Mouse (Mus musculus): ENCODE results near the gene Entpd1.
"Not testable (repeated sequence)": the region's sequence is repeated elsewhere in the genome, so short reads cannot be mapped to it uniquely, and the experiment has no call there.

The Entpd1 gene

DNA sequence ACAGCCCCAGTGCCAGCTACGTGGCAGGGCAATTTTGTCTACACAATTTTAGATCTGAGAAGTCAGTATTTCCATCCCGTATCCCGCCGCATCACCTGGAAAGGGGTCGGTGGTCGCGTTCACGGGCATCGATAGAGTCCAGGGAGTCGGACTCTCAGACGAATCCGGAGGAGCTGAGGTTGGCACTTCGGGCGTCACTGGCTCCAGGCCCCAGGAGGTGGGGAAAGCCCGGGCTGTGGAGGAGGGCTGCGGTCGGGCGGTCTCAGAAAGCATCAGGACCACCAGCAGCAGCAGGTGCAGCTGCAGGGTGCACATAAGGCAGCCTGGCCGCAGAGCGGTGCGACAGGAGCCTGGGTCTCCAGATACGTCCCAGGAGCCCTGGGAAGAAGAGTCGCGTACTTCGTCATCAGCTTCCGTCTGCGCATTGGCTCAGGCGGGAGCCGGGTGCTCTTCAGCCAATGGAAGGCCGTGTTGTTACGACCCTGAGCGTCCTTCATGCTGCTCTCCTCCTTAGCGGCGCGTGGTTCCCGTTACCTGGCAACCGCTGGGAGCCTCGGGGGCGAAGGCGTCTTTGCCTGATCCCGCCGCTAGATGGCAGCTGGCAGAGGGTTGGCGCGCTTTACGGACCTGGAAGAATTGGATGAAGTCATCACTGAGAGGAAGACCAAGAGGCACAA is at the start of gene Entpd1, which contains the start of gene Tctn3:
Entpd1 (plus strand) TSS at position 537 of the 677 bp plus-strand sequence.
Tctn3 (minus strand) TSS at position 404 of the 677 bp plus-strand sequence.
- DNase-seq = peak; percentile 97

DNA sequence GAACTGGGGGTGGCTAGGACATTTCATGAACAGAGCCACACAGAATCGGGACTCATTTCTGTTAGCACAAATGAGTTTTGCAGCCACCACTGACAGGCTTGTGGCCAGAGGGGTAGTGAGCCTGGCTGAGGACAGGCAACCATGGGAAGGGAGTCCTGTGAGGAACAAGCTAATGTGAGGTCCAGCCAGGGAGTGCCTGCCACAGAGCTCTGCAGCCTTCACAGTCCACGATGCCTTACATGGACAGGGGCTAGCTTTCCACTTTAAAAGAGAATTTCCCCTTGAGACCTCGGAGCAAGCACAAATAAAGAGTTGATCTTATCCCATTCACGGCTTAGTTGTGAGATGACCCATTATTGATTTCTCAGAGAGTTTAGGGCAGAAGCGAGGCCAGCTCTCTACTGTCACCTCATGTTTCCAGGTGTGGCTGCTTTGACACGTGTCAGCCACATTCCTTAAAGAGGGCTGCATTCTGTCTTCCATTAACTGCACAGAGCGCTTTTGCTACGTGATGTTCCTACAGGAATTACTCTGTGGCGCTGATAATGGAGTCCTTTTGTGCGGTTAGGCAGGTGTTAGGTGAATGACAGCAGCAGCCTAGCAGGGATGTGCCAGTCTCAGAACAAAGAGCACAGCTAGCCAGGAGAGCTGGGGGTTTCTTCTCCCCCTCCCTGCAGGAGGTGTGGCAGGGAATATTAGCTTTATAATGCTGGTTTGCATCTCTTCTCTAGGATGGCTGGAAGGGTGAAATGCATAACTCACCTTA is 48.1 kb upstream of the Entpd1 start:
- DNase-seq = no peak

DNA sequence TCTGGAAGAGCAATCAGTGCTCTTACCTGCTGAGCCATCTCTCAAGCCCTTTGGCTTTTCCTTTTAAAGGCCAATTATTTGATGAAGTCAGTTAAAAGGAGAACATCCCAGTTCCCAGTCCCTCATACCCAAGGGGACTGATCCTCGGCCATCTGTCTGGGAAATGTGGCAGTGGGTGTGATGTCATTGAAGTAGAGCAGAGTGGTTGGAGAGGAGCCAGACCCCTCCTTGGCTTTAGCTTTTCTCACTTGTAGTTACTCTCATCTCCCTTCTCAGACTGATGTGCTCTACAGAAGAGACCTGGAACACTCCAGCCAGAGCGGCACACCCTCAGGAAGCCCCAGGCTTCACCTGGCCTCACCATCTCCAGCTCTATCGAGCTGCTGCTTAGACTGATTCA is 44.5 kb upstream of the Entpd1 start:
- DNase-seq = no peak

DNA sequence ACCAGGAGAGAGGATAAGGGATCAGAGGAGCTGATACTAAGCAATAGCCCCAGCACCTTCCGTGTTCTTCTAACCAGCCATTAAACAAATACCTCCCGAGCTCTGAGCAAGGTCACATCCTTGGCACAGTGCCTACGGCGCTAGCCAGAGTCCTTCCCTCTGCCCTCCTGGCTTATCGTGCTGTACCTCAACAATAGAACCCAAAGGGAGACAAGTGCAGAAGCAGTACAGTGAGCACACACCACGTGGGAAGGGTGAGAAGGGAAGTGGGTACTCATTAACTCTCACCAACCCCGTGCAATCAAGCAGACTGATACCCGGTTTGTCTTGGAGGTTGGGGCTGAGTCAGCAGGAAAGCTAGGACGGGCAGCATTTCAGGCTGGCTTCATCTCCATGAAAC is 41.4 kb upstream of the Entpd1 start:
- peak; percentile 73 for DNase-seq

DNA sequence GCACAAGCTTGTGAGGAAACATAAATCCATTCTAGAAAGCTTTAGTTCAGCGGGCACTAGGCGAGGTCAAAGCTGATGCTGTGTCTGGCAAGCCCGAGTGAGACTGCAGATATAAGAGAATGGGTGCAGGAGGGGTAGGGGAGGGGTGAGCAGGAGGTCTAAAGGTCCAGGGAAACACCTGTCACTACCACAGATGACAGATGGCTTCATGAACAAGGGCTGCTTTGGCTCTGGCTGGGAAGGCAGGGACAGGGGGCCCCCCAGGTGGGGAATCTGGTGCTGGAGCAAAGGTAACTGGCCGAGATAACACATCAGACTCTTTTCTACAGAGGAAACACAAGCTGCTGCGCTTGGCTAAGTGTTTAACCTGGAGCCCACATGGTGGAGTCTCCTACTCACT is 36.7 kb upstream of the Entpd1 start:
- DNase-seq = no peak

DNA sequence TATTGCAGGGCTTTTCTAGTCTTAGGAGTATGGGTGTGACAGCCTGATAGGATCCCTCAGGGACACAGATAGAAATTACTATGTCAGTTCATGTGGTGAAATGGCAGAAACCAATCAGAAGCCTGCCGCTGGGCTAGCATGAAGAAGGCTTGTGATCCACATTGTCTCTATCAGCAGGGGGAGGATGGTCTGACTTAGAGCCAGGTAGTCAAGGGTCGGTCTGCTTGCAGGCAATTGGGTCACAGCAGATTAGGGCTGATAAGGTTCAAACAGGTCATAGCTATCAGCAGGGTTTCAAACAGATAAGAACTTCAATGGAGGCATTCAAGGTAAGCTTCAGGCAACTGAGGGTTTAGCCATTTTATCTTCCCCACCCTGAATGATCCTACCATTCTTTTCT is 31.3 kb upstream of the Entpd1 start:
- no peak for DNase-seq

DNA sequence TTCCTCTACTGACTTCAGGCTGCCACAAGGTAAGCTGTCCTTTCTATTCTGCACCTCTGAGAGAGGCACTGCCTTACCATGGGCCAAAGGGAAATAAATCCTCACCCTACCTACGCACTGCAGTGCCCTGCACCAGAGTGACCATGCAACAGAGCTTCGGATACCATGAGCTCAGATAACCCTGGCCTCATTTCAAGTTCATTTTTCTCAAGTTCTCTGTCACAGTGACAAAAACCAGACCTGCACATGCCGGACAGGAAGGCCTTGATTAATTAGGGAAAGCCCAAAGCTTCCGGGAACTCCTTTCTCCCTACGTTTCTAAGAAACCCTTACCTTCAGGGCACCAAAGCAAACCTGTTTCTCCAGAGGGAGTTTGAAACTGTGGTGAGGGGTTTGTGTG is 30.5 kb upstream of the Entpd1 start:
- no peak for DNase-seq

DNA sequence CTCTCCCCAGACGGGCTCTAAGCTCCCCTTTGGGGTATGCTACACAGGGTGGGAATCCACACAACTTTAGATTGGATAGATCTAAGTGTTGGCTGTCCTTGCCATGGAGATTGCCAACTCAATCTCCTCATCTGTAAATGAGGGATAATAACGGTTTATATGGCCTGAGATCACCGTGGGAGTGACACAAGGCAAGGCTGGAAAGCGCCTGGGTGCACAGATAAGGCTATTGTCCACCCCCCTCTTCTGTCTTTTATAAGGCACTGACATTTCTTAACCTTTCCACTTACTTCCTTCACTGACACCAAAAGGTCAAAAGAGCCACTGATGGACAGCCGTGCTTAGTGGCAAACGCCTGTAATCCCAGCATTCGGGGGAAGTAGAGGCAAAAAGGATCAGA is 25.3 kb upstream of the Entpd1 start:
- DNase-seq = no peak

DNA sequence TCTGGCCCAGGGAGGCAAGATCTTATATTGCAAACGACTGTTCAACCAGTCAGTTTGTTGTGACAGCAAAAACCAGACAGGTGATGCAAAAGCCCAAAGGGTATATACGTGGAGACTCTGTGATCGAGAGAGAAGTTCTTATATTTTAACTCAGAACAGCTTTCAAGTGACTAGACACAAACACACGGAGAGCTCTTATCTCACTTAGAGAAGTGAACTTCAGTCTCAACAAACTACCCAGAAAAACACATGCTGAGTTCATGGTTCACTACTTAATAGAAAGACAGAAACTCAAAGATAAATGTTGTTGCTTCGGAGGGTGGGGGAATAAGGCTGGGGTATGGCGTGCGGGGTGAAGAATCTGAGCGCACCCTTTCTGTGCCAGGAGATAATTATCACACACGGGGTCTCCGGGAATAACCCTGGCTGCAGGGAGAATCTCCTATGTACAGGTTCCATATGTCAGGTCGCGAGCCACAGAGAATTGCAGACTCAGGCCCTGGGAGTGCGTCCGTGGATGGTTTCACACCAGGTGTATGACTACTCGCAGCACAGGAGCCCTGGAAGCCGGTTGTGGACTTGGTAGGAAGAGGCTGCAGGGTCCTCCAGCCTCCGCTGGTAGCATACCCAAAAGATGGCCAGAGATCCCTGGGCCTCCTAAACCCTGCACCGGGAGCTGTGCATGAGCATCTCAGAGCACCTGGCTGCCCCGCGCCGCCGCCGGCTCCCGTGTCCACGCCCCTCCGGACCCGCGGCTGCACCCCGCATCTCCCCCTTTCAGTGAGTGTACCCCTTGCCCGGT is 24.5 kb upstream of the Entpd1 start:
- DNase-seq = no peak

DNA sequence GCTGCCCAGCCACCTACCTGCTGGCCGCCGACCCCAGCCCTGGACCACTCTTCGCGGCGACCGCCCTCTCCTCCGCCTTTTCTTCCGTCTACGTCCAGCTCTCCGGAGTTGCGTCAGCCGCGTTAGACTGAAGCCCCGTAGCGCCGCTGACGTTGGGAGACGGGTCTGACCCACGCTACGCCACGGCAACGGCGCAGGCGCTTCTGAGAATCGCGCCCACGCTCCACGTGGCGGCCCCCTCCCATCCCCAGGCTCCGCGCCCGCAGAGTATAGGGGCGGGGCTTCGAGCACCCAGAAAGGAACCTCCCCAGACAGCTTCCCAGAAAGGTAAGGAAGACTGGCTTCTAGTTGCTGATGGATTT is 23.9 kb upstream of the Entpd1 start, which contains the start of gene Aldh18a1:
Aldh18a1 (minus strand) TSS at position 171 of the 362 bp plus-strand sequence.
- peak; percentile 93 for DNase-seq

DNA sequence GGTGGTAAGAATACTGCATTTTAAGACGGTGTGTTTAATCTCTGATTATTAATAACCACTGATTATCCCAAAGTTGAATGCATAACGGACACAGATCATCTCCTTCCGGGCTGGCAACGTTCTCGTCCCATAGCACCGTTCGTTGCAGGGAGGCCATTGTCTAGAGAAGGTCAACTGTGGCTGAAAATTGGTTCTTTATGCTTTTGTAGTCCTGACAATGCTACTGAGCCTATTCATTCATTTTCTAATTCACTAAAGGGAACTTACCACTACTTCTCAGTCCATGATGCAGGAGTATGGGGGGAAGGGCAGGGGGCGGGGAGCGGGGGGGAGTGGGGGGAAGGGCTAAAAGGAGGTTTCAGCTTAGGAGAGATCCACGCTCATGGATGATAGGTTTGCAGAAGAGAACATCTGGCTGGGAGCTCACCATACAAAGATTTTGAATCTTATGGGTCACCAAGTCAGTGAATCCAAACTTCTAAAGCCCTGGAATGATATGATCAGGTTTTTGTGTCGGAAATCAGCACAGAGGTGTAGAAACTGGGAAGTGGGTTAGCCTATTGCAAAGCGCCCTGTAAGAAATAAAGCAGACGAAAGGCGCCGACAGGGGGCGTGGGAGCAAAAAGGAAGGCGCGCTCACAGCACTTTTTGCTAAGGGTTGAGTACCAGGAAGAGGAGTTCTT is 23.2 kb upstream of the Entpd1 start:
- DNase-seq = peak; percentile 89

DNA sequence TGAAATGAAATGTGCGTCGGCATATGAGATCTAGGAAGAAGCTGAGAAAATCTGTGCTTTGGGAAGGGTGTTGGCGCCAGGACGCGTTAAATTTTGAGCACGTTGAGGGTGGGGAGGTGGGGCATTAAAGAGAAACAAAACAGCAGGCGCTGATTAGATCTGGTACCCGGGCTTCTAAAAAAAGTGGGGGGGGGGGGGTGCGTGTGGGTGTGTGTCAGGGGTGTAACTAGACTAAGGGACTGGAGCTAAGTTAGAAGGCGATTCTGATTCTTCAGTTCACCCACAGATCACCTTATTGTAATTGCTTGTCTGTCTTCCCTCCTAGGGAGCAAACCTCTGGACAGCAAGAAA is 22.7 kb upstream of the Entpd1 start:
- DNase-seq = no peak

DNA sequence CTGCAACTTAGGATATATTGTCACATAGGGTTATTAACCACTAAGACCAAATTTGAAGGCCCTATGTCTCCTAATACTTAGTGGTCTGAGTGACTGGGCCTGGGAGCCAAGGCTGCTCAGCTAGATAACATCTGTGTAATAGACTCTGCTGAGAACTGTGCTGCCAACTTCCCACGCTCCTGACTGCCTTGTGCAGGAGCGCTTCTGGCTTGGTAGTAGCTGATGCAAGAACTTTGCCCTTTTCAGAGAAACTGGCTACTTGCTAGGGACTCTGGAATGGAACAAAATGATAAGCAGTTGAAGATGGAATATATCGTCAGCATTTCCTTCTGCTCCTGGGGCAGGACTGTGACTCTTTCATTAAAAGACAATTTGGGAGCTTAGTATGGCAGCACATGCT is 16.9 kb upstream of the Entpd1 start:
- no peak for DNase-seq

DNA sequence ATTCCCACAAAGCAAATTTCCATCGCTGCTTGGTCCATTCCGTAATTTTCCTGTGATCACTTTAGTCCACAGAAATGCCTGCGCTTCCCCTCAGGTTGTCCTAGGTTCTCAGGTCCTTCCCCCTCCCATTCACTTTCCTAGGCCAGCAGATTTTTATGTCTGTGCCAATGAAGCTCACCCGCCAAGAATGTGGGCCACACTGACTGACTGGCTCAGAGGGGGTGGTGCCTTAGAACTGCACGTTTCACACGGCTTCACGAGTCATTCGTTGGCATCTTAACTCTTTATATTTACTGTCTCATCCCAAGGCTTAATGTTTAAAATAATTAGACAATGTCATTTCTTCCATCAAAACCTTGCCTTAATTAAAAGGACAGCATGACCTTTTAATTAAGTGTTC is 16.3 kb upstream of the Entpd1 start:
- DNase-seq = no peak

DNA sequence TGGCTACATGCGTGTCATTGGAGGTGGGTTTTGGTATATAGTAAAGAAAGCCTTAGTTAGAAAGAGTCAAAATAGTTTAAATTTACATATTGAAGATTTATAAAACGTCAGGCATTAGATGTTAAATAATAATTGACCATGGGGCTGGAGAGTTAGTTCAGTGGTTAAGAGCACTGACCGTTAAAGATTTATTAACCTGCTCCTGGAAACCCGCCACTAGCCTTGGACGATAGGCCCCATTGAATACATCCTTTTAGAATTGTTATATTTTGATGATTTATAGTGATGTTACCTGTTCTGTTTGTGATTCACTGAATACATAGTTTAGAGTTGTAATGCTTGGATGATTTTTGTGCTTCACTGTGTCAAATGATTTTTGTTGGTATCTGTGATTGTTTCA is 11.3 kb upstream of the Entpd1 start:
- DNase-seq = peak; percentile 18

DNA sequence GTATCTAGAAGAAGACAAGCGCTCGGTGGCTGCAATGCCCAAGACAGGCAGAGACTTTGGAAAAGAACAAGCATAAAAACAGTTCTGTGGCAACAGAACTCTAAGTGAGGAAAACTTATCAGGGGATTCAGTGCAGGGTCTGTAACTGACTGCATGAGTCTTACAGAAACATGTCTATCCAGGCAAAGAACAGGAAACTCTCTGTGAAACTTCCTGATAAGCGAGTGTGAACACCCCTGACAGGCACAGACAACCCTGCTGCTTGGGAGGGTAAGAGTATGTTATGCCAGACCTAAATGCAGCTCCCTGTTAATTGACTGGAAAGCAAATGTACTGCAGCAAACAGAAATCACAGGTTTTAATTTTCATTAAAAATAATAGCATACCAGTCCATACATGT is 10.3 kb upstream of the Entpd1 start:
- no peak for DNase-seq

DNA sequence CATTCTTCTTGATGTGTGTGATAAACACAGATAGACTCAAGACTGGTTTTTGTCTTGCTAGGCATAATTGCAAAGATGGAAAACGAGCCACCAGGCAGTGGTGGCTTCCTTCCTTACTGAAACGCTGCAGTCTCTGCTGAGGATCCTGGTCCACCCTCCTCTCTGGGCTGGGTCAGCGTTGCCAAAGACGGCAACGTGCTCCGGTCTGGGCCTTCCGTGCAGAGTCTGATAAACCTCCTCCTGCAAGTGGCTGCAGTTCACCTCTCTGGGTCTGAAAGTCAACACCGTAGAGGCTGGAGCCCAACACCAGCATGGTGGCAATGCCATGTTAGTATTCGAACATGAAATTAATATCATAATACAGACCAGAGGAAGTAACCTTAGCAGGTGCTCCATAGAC is 7.0 kb upstream of the Entpd1 start:
- no peak for DNase-seq

DNA sequence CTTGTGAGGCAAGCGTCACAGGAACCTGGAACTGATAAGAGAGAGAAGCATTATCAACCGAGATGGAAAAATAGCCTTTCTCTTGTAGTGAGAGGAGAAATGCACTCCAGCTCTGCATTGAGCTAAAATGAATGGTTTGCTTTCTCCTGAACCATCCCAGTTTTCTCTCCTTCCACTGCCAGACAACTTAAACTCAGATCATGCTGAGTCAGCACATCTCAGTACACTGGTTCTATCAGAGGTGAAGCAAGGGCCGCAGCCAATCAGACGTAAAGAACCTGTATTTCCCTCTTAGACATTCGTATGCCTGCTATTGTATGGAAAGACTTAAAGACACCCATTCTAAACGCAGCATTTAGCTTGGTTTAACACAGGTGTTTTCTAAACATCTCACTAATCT is 4.5 kb upstream of the Entpd1 start:
- no peak for DNase-seq

DNA sequence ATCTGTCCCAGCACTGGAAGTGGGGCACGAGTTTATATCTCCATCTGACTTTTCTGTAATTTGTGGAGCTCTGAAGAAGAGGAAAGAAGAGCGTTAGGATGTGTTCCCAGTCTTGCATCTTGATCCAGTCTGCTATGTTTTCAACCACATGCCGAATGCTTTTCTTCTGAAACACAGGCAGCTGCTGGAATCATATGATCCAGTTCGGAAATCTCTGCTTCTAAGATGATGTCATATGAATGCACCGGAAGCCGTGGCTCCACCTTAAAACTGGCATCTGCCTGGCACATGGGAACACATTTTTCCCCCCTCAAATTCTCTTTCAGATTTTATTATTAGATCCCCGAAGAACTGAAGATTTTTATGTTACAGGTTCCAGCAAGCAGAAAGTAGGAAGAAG is 2.6 kb downstream of the Entpd1 start:
- no peak for DNase-seq

DNA sequence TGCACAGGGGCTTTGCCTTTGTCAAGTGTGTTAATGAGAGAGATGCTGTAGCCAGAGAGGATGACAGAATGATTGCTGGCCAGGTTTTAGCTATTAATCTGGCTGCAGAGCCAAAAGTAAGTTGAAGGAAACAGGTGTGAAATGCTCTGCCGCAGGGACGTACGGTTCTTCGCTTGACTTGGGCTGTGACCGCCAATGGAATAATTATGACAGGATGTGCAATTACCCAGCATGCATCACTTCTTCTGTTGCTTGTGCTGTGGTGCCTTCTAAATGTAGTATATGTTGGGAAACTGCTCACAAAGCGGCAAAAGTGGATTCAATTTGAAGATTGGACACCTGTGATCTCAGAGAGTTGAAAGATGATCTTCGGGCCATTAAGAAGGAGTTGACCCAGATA is 3.9 kb downstream of the Entpd1 start:
- DNase-seq = no peak

DNA sequence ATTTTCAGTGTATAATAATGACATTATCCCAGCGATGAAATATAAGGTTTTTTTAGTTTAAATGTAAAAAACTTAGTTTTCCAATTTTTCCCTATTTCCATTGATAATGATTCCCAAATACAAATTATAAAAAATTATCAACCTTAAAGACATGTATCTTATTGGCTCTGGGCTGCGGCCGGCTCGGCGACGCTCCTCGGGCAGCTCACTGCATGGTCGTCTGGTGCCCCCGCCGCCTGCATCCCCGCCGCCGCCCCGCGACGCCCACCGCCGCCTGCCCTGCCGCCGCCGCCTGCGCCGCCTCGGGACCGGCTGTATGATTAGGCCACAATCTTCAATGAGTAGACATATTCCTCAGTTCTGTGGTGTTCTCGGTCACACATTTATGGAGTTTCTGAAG is 9.4 kb downstream of the Entpd1 start:
- DNase-seq = not testable (repeated sequence)

DNA sequence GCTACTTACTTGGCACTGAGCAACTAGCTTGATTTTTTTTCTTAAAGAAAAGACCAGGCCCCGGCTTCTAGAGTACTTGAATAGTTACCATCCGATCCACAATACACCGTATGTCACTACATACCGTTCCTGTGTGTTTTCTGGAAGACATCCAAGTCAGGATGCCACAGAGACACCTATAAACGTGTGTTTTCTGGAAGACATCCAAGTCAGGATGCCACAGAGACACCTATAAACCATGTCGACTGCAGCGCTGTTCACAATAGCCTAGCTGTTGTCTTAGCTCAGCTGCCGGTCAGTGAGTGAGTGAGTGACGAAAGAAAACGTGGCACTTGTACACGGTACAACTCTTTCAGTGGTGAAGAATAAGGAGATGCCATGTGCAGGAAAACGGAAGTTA is 13.8 kb downstream of the Entpd1 start:
- DNase-seq = no peak

DNA sequence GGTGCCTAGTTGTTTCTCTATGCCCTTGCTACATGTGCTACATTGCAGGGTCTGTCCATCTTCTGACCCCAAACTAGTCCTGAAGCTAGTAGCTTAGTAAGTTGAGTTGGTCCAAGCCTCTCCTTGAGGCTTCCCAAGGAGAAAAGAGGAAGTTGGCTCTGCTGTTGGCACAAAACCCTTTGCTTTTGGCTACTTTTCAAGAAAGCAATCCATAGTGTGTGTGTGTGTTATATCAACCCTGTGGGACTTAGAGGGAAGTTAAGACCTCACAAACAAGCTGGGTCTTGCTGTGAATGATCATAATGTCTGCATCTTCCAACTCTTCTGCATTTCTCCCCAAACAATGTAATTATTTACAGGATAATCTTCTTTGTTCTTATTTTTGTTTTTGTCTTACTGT is 16.8 kb downstream of the Entpd1 start:
- no peak for DNase-seq
